Mouse (Mus musculus) v-Abl transformed pro-B cells (cell line): ENCODE data around the gene Rpl9.

Source experiments
- in situ Hi-C, 2 experiments: fragments of 400-800 bp; cut with MboI; formaldehyde crosslinking; loops; one replicate each; pipeline ENCODE4 v1.15.1; 2025; ENCODE audit not compliant: unreplicated experiment in 2 of 2

Gene Rpl9

DNA sequence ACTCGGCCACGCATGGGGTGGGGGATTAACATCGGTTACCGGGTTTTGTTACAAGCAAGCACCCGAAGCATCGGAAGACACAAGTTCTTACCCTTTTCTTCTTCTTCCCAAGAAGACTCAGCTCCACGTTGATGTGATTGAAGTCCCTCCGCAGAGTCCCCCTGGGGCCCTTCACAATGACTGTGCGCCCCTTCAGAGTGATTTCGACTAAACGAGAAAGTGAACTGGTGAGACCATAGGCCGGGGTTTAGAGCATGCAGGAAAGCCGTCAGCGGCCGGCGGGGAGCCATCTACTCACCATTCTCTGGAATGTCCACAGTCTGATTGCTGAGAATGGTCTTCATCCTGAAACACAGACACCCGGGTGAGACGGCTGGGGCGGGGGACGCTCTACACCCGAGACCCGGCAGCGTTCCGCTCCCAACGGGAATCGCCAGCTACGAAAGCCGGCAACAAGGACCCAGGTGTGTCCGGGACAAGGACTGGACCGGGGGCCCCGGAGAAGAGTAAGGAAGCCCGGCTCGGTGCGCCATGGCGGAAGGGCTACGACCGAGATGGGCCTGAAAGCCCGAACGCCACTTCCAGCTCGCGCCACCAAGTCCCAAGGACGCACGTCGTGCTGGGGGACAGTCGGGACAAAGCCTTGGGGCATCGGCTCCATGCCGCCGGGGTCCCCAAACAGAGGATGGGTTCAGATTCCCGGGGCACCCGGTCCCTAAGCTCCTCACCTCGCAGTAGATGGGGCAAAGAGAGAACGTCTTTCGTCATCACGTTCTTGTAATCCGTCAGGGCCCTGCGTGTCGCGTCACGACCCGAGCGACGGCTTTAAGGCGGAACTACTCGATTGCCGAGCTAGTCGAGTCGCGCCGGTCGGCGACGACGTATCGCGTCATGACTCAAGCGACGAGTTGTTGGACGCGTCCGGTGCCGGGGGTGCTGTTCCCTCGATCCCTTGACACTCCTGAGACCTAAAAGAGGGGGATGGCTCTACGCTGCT is at the start of gene Rpl9, which contains the start of gene Lias:
TSS of gene Rpl9 (minus strand) at position 797 of the 997 bp plus-strand sequence.
TSS of gene Lias (plus strand) at position 850 of the 997 bp plus-strand sequence.
- in situ Hi-C loops = loop anchor here (5.0 to 25.0 kb wide), 5 partner anchors 54 to 1621 kb away; partner anchors contain the start of gene Rfc1 (in 1 of the 2)

DNA sequence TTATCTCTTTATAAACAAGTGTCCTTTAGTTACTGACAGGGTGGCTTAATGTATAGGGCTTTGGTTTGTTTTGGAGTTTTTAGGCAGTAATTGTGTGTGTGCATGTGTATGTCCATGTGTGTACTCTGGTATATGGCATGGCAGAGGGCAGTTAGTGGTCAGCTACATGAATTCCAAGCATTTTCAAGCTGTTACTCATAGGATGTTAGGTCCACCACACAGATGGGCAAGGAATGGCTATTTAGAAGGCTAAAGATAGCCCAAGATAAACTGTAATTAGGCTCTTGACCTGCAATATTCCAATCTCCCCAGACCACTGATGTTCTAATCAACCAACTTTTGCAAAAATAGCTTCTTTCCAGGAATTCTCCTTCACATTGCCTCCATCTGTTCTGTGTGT is 46.8 kb upstream of the Rpl9 start:
- in situ Hi-C loops = no loop called here

DNA sequence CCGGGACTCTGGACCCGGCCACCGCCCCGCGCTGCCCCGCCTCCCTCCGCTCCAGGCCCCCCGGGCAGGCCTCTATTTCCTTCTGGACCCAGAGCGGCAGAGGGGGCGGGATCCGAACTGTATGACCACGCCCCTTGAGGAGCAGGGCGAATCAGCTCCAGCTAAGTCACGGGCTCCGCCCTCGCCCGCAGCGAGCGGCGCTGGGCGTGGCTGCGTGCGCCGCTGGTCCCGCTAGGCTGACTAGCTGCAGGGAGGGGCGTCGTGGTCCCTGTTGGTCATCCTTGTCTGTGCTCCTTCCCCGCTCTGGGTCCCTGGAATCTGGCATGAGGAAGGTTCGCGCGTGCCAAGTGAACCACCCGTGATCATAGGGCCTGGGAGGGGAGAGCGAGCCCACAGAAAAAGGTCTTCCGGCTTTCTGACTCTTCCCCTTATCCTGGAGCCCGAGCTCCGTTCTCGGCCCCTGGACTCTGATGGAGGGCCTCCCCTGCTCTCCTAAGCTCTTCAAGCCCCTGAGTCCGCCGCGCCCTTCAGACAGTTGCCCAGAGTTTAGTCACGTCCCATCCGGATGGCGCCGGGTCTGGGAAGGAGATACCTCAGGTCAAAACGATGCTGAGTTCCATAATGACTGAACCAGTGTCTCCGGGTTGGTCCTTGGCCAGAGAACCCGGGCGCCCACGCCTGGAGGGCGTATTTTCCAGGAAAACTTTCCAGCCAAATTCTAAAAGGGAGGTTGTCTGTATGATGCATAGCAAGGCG is 44.7 kb upstream of the Rpl9 start, which contains the start of gene Ugdh:
TSS of gene Ugdh (minus strand) at position 144 of the 756 bp plus-strand sequence.
- in situ Hi-C loops = no loop called here

GRCm38 (mm10) chr5:65435363-65435805 is 44.1 kb upstream of the Rpl9 start:
- in situ Hi-C loops = no loop called here

DNA sequence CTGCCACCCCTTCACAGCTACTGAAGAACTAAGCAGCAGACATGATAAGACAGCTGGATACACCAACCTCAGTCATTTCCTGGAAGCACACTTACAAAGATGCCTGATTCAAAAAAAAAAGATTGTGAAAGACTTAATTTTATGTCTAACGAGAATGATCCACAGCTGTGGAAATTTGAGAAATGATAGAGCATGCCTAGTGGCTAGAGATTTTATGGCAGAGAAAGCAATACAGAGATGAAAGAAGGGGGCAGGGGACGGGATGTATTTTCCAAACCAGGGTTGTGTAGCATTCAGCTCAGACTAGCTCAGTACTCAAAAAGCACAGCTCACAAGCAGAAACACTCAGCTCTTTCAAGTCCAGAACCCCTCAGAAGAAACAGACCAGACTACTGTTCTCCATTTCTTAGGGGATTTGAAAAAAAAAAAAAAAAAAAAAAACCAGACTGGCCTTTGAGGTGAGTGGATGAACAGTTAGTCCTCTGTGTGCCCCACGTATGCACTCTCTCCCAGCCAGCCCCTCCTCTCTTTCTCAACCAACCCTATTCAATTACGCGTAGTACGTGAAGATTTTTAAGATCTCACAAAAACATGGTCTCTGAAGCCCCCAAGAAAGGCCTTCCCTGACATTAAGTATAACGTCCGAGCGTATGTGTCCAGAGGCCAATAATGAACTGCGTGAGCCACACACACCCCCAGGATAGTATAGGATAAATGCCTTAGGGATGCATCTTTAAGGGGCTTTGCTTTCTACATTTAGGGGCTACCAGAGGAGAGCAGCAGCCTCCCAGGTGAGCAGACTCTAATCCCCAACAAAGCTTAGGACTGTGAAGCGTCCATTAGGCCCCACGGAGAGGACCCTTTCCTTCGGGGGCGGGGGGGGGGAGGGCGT is 43.5 kb upstream of the Rpl9 start:
- in situ Hi-C loops = no loop called here

DNA sequence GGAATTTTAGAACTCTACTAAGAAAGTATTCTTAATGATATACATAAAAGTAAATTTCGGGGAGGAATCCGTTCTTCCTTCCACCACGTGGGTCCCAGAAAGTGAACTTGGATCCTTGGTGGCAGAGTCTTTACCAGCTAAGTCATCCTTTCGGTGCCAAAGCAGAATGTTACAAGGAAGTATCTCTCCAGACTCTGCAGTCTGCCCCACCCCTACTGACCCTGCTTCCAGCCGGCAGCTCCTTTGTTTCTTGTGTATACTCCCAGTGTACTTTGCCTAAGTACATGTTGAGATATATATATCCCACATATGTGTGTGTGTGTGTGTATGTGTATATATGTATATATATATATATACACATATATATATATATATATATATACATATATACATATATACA is 38.2 kb upstream of the Rpl9 start:
- in situ Hi-C loops = no loop called here

- in situ Hi-C loops = no loop called here
These were observed 37.1 kb upstream of the Rpl9 start for GRCm38 (mm10) chr5:65428321-65428720.

- in situ Hi-C loops = no loop called here
These were observed 34.0 kb upstream of the Rpl9 start for GRCm38 (mm10) chr5:65425251-65425650.

DNA sequence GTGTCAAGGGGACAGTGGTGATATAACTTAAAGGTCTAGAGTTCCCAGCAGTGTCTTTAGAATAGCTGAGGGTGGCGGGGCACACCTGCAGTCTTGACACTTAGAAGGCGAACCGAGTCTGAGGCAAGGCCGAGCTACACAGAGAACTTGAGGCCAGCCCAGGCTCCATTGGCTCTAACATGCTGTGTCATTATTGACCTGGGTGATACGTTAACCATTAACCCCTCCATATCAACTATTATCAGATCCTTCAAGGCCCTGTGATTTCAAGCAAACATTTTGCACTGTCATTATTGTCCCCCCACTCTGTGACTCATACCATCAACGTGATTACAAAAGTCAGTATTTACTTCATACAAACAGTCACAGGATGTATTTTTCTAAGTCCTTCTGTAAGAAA is 33.0 kb upstream of the Rpl9 start:
- in situ Hi-C loops = loop anchor here in 1 of 2 experiments (25.0 kb wide), 1 partner anchor 538 kb away; no protein-coding TSS in a partner anchor

DNA sequence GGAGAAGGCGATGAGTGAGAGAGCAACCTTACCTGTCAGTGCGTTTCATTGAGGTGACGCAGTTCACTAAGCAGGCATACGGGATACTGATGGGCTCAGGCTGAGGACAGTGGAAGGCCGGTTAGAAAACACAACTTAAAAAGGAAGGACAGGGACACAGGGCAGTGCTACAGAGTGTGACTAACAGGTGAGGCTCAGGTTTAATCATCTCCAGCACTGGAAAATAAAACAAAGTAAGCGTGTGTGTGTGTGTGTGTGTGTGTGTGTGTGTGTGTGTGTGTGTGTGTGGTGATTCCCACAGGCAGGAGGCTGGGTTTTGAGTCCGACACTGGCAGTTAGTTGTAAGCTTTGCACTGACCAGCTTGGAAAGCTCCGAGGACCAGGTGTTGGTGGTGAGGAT is 31.6 kb upstream of the Rpl9 start:
- in situ Hi-C loops = loop anchor here in 1 of 2 experiments (25.0 kb wide), 1 partner anchor 539 kb away; no protein-coding TSS in a partner anchor

- in situ Hi-C loops = loop anchor here in 1 of 2 experiments (25.0 kb wide), 1 partner anchor 541 kb away; no protein-coding TSS in a partner anchor
These were observed 29.6 kb upstream of the Rpl9 start for GRCm38 (mm10) chr5:65420822-65421221.

- in situ Hi-C loops = loop anchor here in 1 of 2 experiments (25.0 kb wide), 1 partner anchor 543 kb away; no protein-coding TSS in a partner anchor
These were observed 27.9 kb upstream of the Rpl9 start for GRCm38 (mm10) chr5:65419136-65419535.

DNA sequence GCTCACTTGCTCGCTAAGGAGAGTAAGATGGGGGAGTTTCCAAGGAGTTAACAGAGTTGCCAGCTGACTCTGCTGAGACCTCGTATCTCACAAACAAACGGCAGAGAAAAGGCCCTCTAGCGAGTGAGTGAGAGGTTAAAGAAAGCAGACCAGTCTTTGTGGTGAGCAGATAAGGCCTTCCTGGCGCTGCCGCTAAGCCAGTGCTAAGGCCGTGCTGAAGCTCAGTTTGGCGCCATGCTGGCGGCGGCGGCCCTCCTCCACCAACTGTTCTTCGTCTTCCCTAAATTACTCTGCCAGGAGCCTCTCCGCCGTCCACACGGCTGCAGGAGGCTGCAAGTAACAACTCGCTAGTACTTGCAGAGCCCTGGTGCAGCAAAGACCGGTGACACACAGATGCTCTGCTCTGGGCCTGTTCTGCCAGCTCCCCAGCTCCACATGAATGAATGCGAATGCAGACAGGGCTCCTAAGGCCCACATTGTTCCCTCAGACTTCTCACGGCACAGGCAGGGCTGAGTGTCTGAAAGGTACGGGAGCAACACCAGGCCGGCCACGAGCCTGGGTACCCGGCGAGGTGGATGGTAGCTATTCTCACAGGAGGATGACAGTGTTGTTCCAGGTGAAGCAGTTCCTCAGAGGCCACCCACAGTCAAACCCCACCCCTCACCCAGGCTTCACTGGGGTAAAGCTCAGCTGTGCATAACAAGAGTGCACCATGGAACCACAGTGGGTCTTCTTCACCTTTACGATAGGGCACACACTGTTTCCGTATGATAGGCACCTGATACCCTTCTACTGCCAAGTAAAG is 24.6 kb upstream of the Rpl9 start:
- in situ Hi-C loops = loop anchor here in 1 of 2 experiments (25.0 kb wide), 1 partner anchor 546 kb away; no protein-coding TSS in a partner anchor

DNA sequence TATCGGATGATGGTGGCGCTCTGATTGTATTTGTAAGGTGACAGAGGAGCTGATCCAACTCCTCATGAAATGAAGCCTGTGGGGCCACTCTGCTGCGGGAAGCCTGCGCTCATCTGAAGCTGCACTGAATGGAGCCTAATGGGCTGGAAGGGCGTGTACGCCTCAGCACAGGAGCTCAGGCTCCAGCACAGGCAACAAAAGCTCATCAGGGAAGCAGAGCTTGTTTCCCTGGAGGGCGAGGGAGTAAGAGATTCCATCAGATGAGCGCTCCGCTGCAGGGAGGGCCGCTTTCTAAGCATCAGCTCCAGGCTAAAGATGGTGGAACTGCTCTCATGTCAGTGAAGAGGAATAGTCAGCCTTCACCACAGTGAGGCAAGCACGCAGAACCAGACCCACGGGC is 16.7 kb upstream of the Rpl9 start:
- in situ Hi-C loops = loop anchor here (5.0 to 25.0 kb wide), 4 partner anchors 114 to 554 kb away; partner anchors contain the start of gene Pds5a (in 1 of the 2)

GRCm38 (mm10) chr5:65401251-65401994 is 10.2 kb upstream of the Rpl9 start:
- in situ Hi-C loops = loop anchor here in 1 of 2 experiments (5.0 to 25.0 kb wide), 2 partner anchors 121 to 561 kb away; no protein-coding TSS in a partner anchor

DNA sequence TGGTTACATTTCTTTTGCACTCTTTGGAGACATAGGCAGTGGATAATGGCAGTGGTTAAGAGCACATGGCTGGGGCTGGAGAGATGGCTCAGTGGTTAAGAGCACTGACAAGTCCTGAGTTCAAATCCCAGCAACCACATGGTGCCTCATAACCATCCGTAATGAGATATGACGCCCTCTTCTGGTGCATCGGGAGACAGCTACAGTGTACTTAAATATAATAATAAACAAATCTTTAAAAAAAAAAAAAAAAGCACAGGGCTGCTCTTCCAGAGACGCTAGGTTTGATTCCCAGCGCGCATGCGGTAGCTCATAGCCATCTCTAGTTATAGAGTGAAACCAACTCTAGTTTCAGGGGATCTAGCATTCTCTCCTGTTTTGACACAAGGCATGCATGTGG is 3.2 kb upstream of the Rpl9 start:
- in situ Hi-C loops = loop anchor here (5.0 to 25.0 kb wide), 5 partner anchors 57 to 1618 kb away; partner anchors contain the start of gene Rfc1 (in 1 of the 2)

DNA sequence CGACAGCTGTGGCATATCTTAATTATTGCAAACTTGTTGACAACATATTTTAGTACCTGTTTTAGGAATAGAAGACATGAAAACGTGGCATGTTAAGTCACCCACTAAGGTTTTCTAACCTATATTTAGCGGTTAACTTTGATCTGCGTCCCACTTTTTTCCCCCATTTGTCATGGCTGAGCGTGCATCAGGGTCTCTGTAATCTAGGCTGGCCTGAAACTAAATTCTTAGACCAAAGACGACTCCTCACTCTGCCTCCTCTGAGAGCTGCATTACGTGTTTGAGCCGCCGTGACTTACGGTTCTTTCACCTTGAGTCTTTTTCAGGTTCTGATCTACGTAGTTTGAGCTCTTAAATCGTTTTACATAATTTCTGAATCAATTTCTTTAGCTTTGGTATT is 509 bp upstream of the Rpl9 start:
- in situ Hi-C loops = loop anchor here (5.0 to 25.0 kb wide), 5 partner anchors 54 to 1621 kb away; partner anchors contain the start of gene Rfc1 (in 1 of the 2)
